Mouse (Mus musculus) limb, embryonic 14.5 days (tissue): Measurements from ENCODE around the gene Gcc2. TPM values are rescaled to one million over a fixed set of nuclear protein-coding genes. Genes with fewer than 3 reads are reported as not detected.

Source experiments
- ATAC-seq: fragments of 200-750 bp; cut with Nextera tagmentation; 2 replicates; pipeline ENCODE4 v1.8.0; 2017; ENCODE audit warnings: low read depth, moderate number of reproducible peaks, moderate TSS enrichment; ENCODE audit not compliant: low FRiP score
- DNase-seq: peaks from one replicate; pipeline ENCODE4 v3.0.0-alpha.2; 2015; ENCODE audit warnings: low spot score
- H3K27ac ChIP-seq: fragments of 300-500 bp; sonication (generic); replicated peaks from 2 replicates; pipeline ENCODE4 v1.5.1; 2014; ENCODE audit warnings: low read depth, mild to moderate bottlenecking, low read length, moderate library complexity, mixed read lengths
- H3K27me3 ChIP-seq: fragments of 300-500 bp; sonication (generic); 2 replicates; pipeline ENCODE4 v1.6.1; 2014; ENCODE audit warnings: low read length, mixed read lengths; ENCODE audit not compliant: control insufficient read depth, insufficient read depth
- H3K36me3 ChIP-seq: fragments of 300-500 bp; sonication (generic); 2 replicates; pipeline ENCODE4 v1.6.1; 2014; ENCODE audit warnings: mild to moderate bottlenecking, low read length, moderate library complexity, mixed read lengths; ENCODE audit not compliant: control insufficient read depth, insufficient read depth
- H3K4me1 ChIP-seq: fragments of 300-500 bp; sonication (generic); 2 replicates; pipeline ENCODE4 v1.6.1; 2014; ENCODE audit warnings: antibody characterized with exemption, low read length, mixed read lengths; ENCODE audit not compliant: control insufficient read depth, insufficient read depth
- H3K4me2 ChIP-seq: fragments of 300-500 bp; sonication (generic); replicated peaks from 2 replicates; pipeline ENCODE4 v1.6.1; 2014; ENCODE audit warnings: low read depth, mild to moderate bottlenecking, low read length, moderate library complexity; ENCODE audit not compliant: severe bottlenecking
- H3K4me3 ChIP-seq: fragments of 300-500 bp; sonication (generic); replicated peaks from 2 replicates; pipeline ENCODE4 v1.5.1; 2014; ENCODE audit warnings: low read length
- H3K9ac ChIP-seq: fragments of 300-500 bp; sonication (generic); 2 replicates; pipeline ENCODE4 v1.6.1; 2014; ENCODE audit warnings: mild to moderate bottlenecking, low read depth, low read length, moderate library complexity; ENCODE audit not compliant: severe bottlenecking
- H3K9me3 ChIP-seq: fragments of 300-500 bp; sonication (generic); 2 replicates; pipeline ENCODE4 v1.6.1; 2016; ENCODE audit warnings: low read length; ENCODE audit not compliant: control insufficient read depth
- POLR2A ChIP-seq: fragments of 200-500 bp; IDR thresholded peaks from 2 replicates; pipeline ENCODE4 v1.8.0; 2012; ENCODE audit warnings: inconsistent platforms, mild to moderate bottlenecking, moderate library complexity, borderline replicate concordance; ENCODE audit not compliant: insufficient read depth, insufficient read length; ENCODE audit errors: extremely low read depth
- WGBS: fragments of 180-500 bp; shearing (Covaris S2); extraction: QIAGEN DNeasy Blood & Tissue Kit; methylation state at CpG from one replicate; pipeline ENCODE4 v1.1.7; 2014; 5-methylcytosine and 5-hydroxymethylcytosine counted together
- polyA plus RNA-seq, 2 experiments: library from polyadenylated mRNA; depleted of rRNA in 1 of 2; stranded (reverse) in 1 of 2; unstranded in 1 of 2; fragments of >200 nt; fragmentation: Nextera tagmentation in 1 of 2; extraction: Ambion mirVana in 1 of 2; gene quantifications; 2 replicates each; pipeline versions ENCODE4 v1.2.1 to v1.2.3; 2012 to 2014

The Gcc2 gene
- polyA plus RNA-seq, 2 experiments = 29.3 to 42.5 TPM

GRCm38 (mm10) chr10:58258466-58258865, 3.2 kb downstream of the Gcc2 start:
- peaks cover 51% of the 10 kb centered on the region for H3K36me3 ChIP-seq
- no peak overlapping the region for H3K4me2 ChIP-seq
- no peaks in the 10 kb centered on the region for H3K27me3 ChIP-seq
- peaks cover 12% of the 10 kb centered on the region; the same call in 1 of the 2 replicates for H3K4me1 ChIP-seq
- ATAC-seq (no peak), DNase-seq (no peak)
- no peak overlapping the region for H3K4me3 ChIP-seq
- TF ChIP-seq POLR2A = no peak
- H3K27ac ChIP-seq = no peak overlapping the region
- no peaks in the 10 kb centered on the region for H3K9me3 ChIP-seq
- WGBS = 54% methylated on average over 5 of the region's 5 CpGs
- no peak overlapping the region for H3K9ac ChIP-seq

GRCm38 (mm10) chr10:58282238-58282637, 26.9 kb downstream of the Gcc2 start:
- Histone ChIP-seq H3K36me3 (peaks cover 58% of the 10 kb centered on the region), H3K27ac (no peak overlapping the region), H3K27me3 (no peaks in the 10 kb centered on the region), H3K4me1 (no peaks in the 10 kb centered on the region), H3K4me2 (no peak overlapping the region), H3K9me3 (no peaks in the 10 kb centered on the region), H3K4me3 (no peak overlapping the region), H3K9ac (no peak overlapping the region)
- ATAC-seq (no peak), DNase-seq (no peak)
- WGBS = 80% methylated on average over 7 of the region's 7 CpGs
- no peak for TF ChIP-seq POLR2A

- WGBS = 77% methylated on average over 3 of the region's 3 CpGs
These were observed 35.4 kb downstream of the Gcc2 start for GRCm38 (mm10) chr10:58290742-58291141.

GRCm38 (mm10) chr10:58294246-58294645, 38.9 kb downstream of the Gcc2 start:
- peaks cover 95% of the 10 kb centered on the region for H3K36me3 ChIP-seq
- no peaks in the 10 kb centered on the region for H3K9me3 ChIP-seq
- DNase-seq (no peak), ATAC-seq (no peak)
- H3K4me2 ChIP-seq = no peak overlapping the region
- no peak overlapping the region for H3K27ac ChIP-seq
- no peak overlapping the region for H3K4me3 ChIP-seq
- H3K27me3 ChIP-seq = no peaks in the 10 kb centered on the region
- H3K9ac ChIP-seq = no peak overlapping the region
- no peaks in the 10 kb centered on the region for H3K4me1 ChIP-seq
- no peak for TF ChIP-seq POLR2A
- WGBS = 97% methylated on average over 3 of the region's 3 CpGs

More at GRCm38 (mm10) chr10:58290742-58291141, 35.4 kb downstream of the Gcc2 start:
- no peak overlapping the region for H3K9ac ChIP-seq
- no peaks in the 10 kb centered on the region for H3K4me1 ChIP-seq
- no peak overlapping the region for H3K27ac ChIP-seq
- no peaks in the 10 kb centered on the region for H3K9me3 ChIP-seq
- no peak overlapping the region for H3K4me2 ChIP-seq
- H3K36me3 ChIP-seq = peaks cover 91% of the 10 kb centered on the region
- DNase-seq = no peak
- H3K4me3 ChIP-seq = no peak overlapping the region
- H3K27me3 ChIP-seq = no peaks in the 10 kb centered on the region
- ATAC-seq = no peak
- no peak for TF ChIP-seq POLR2A

GRCm38 (mm10) chr10:58295605-58296004, 40.3 kb downstream of the Gcc2 start:
- Histone ChIP-seq H3K4me1 (no peaks in the 10 kb centered on the region), H3K27ac (no peak overlapping the region), H3K4me2 (no peak overlapping the region), H3K9me3 (no peaks in the 10 kb centered on the region), H3K36me3 (peaks cover 97% of the 10 kb centered on the region), H3K27me3 (no peaks in the 10 kb centered on the region), H3K4me3 (no peak overlapping the region), H3K9ac (no peak overlapping the region)
- 92% methylated on average over 3 of the region's 3 CpGs for WGBS
- ATAC-seq (no peak), DNase-seq (no peak)
- no peak for TF ChIP-seq POLR2A

GRCm38 (mm10) chr10:58304996-58305395, 49.7 kb downstream of the Gcc2 start:
- ATAC-seq (no peak), DNase-seq (no peak)
- no peak overlapping the region for H3K4me3 ChIP-seq
- no peaks in the 10 kb centered on the region for H3K27me3 ChIP-seq
- H3K4me2 ChIP-seq = no peak overlapping the region
- H3K4me1 ChIP-seq = no peaks in the 10 kb centered on the region
- H3K9ac ChIP-seq = no peak overlapping the region
- WGBS = 92% methylated on average over 7 of the region's 7 CpGs
- peaks cover 47% of the 10 kb centered on the region for H3K36me3 ChIP-seq
- no peak for TF ChIP-seq POLR2A
- no peak overlapping the region for H3K27ac ChIP-seq
- no peaks in the 10 kb centered on the region for H3K9me3 ChIP-seq
